Mouse (Mus musculus): ENCODE measurements around the gene Apaf1. TPM values are rescaled to one million over a fixed set of nuclear protein-coding genes. Genes with fewer than 3 reads are reported as not detected.

The Apaf1 gene
- polyA plus RNA-seq, 1 experiment from 2014 or later = 19.3 TPM

- no peak overlapping the region for H3K4me2 ChIP-seq
- no peaks in the 10 kb centered on the region for H3K4me1 ChIP-seq (ENCODE audit: control insufficient read depth, insufficient read depth, low read length)
- peaks cover 12% of the 10 kb centered on the region for H3K36me3 ChIP-seq (ENCODE audit: control insufficient read depth, insufficient read depth, low read length)
- no peak overlapping the region for H3K9ac ChIP-seq (ENCODE audit: low read depth, low read length)
- no peaks in the 10 kb centered on the region for H3K9me3 ChIP-seq (replicated peaks; ENCODE audit: control insufficient read depth, low read length)
- ATAC-seq (replicated peaks; ENCODE audit: insufficient number of reproducible peaks, low FRiP score, low TSS enrichment) = no peak
- no peak overlapping the region for H3K4me3 ChIP-seq (ENCODE audit: low read depth, low read length)
- WGBS (ENCODE audit: insufficient replicate concordance) = 73% methylated on average over 1 of the region's 1 CpGs
- H3K27me3 ChIP-seq (ENCODE audit: control insufficient read depth, insufficient read depth, low read length) = no peaks in the 10 kb centered on the region
- no peak overlapping the region for H3K27ac ChIP-seq (ENCODE audit: low read depth, low read length)
These were observed 10.8 kb downstream of the Apaf1 start for GRCm38 (mm10) chr10:91071768-91072167.

GRCm38 (mm10) chr10:91062355-91062754 lies 20.2 kb downstream of the Apaf1 start:
- no peak for ATAC-seq (replicated peaks; ENCODE audit: insufficient number of reproducible peaks, low FRiP score, low TSS enrichment)
- Histone ChIP-seq H3K4me3 (ENCODE audit: low read depth, low read length) (no peak overlapping the region), H3K27me3 (ENCODE audit: control insufficient read depth, insufficient read depth, low read length) (no peaks in the 10 kb centered on the region), H3K4me2 (no peak overlapping the region), H3K9me3 (replicated peaks; ENCODE audit: control insufficient read depth, low read length) (no peaks in the 10 kb centered on the region), H3K9ac (ENCODE audit: low read depth, low read length) (no peak overlapping the region), H3K4me1 (ENCODE audit: control insufficient read depth, insufficient read depth, low read length) (no peaks in the 10 kb centered on the region), H3K36me3 (ENCODE audit: control insufficient read depth, insufficient read depth, low read length) (peaks cover 14% of the 10 kb centered on the region), H3K27ac (ENCODE audit: low read depth, low read length) (no peak overlapping the region)
- WGBS (ENCODE audit: insufficient replicate concordance) = 88% methylated on average over 6 of the region's 6 CpGs

- ATAC-seq (replicated peaks; ENCODE audit: insufficient number of reproducible peaks, low FRiP score, low TSS enrichment) = no peak
- Histone ChIP-seq H3K36me3 (ENCODE audit: control insufficient read depth, insufficient read depth, low read length) (peaks cover 4% of the 10 kb centered on the region; the same call in 1 of the 2 replicates), H3K9ac (ENCODE audit: low read depth, low read length) (no peak overlapping the region), H3K4me1 (ENCODE audit: control insufficient read depth, insufficient read depth, low read length) (no peaks in the 10 kb centered on the region), H3K27me3 (ENCODE audit: control insufficient read depth, insufficient read depth, low read length) (no peaks in the 10 kb centered on the region), H3K4me3 (ENCODE audit: low read depth, low read length) (no peak overlapping the region), H3K9me3 (replicated peaks; ENCODE audit: control insufficient read depth, low read length) (no peaks in the 10 kb centered on the region), H3K4me2 (no peak overlapping the region), H3K27ac (ENCODE audit: low read depth, low read length) (no peak overlapping the region)
- 37% methylated on average over 5 of the region's 5 CpGs for WGBS (ENCODE audit: insufficient replicate concordance)
These were observed 21.8 kb downstream of the Apaf1 start for GRCm38 (mm10) chr10:91060742-91061141.

GRCm38 (mm10) chr10:91052734-91053133 lies 29.8 kb downstream of the Apaf1 start:
- Histone ChIP-seq H3K4me3 (ENCODE audit: low read depth, low read length) (no peak overlapping the region), H3K27me3 (ENCODE audit: control insufficient read depth, insufficient read depth, low read length) (no peaks in the 10 kb centered on the region), H3K9ac (ENCODE audit: low read depth, low read length) (no peak overlapping the region), H3K36me3 (ENCODE audit: control insufficient read depth, insufficient read depth, low read length) (peaks cover 9% of the 10 kb centered on the region), H3K9me3 (replicated peaks; ENCODE audit: control insufficient read depth, low read length) (no peaks in the 10 kb centered on the region), H3K4me1 (ENCODE audit: control insufficient read depth, insufficient read depth, low read length) (no peaks in the 10 kb centered on the region), H3K4me2 (no peak overlapping the region), H3K27ac (ENCODE audit: low read depth, low read length) (no peak overlapping the region)
- no peak for ATAC-seq (replicated peaks; ENCODE audit: insufficient number of reproducible peaks, low FRiP score, low TSS enrichment)

- Histone ChIP-seq H3K9me3 (replicated peaks; ENCODE audit: control insufficient read depth, low read length) (no peaks in the 10 kb centered on the region), H3K36me3 (ENCODE audit: control insufficient read depth, insufficient read depth, low read length) (peaks cover 9% of the 10 kb centered on the region), H3K4me3 (ENCODE audit: low read depth, low read length) (no peak overlapping the region), H3K4me2 (no peak overlapping the region), H3K27ac (ENCODE audit: low read depth, low read length) (no peak overlapping the region), H3K9ac (ENCODE audit: low read depth, low read length) (no peak overlapping the region), H3K4me1 (ENCODE audit: control insufficient read depth, insufficient read depth, low read length) (no peaks in the 10 kb centered on the region), H3K27me3 (ENCODE audit: control insufficient read depth, insufficient read depth, low read length) (no peaks in the 10 kb centered on the region)
- ATAC-seq (replicated peaks; ENCODE audit: insufficient number of reproducible peaks, low FRiP score, low TSS enrichment) = no peak
- 85% methylated on average over 3 of the region's 3 CpGs for WGBS (ENCODE audit: insufficient replicate concordance)
These were observed 31.4 kb downstream of the Apaf1 start for GRCm38 (mm10) chr10:91051156-91051555.

GRCm38 (mm10) chr10:91049696-91050095 lies 32.9 kb downstream of the Apaf1 start:
- 93% methylated on average over 4 of the region's 4 CpGs for WGBS (ENCODE audit: insufficient replicate concordance)
- no peaks in the 10 kb centered on the region for H3K27me3 ChIP-seq (ENCODE audit: control insufficient read depth, insufficient read depth, low read length)
- H3K4me3 ChIP-seq (ENCODE audit: low read depth, low read length) = no peak overlapping the region
- no peak overlapping the region for H3K9ac ChIP-seq (ENCODE audit: low read depth, low read length)
- no peak overlapping the region for H3K4me2 ChIP-seq
- no peak overlapping the region for H3K27ac ChIP-seq (ENCODE audit: low read depth, low read length)
- H3K36me3 ChIP-seq (ENCODE audit: control insufficient read depth, insufficient read depth, low read length) = peaks cover 3% of the 10 kb centered on the region
- no peaks in the 10 kb centered on the region for H3K9me3 ChIP-seq (replicated peaks; ENCODE audit: control insufficient read depth, low read length)
- ATAC-seq (replicated peaks; ENCODE audit: insufficient number of reproducible peaks, low FRiP score, low TSS enrichment) = no peak
- H3K4me1 ChIP-seq (ENCODE audit: control insufficient read depth, insufficient read depth, low read length) = no peaks in the 10 kb centered on the region

- Histone ChIP-seq H3K4me3 (ENCODE audit: low read depth, low read length) (no peak overlapping the region), H3K4me1 (ENCODE audit: control insufficient read depth, insufficient read depth, low read length) (no peaks in the 10 kb centered on the region), H3K27ac (ENCODE audit: low read depth, low read length) (no peak overlapping the region), H3K4me2 (no peak overlapping the region), H3K27me3 (ENCODE audit: control insufficient read depth, insufficient read depth, low read length) (no peaks in the 10 kb centered on the region), H3K9ac (ENCODE audit: low read depth, low read length) (no peak overlapping the region), H3K9me3 (replicated peaks; ENCODE audit: control insufficient read depth, low read length) (no peaks in the 10 kb centered on the region), H3K36me3 (ENCODE audit: control insufficient read depth, insufficient read depth, low read length) (peaks cover 1% of the 10 kb centered on the region; the same call in 1 of the 2 replicates)
- 30% methylated on average over 8 of the region's 8 CpGs for WGBS (ENCODE audit: insufficient replicate concordance)
- no peak for ATAC-seq (replicated peaks; ENCODE audit: insufficient number of reproducible peaks, low FRiP score, low TSS enrichment)
These were observed 48.6 kb downstream of the Apaf1 start for GRCm38 (mm10) chr10:91033942-91034341.

GRCm38 (mm10) chr10:91032399-91032798 lies 50.2 kb downstream of the Apaf1 start:
- WGBS (ENCODE audit: insufficient replicate concordance) = 12% methylated on average over 4 of the region's 4 CpGs
- Histone ChIP-seq H3K9me3 (replicated peaks; ENCODE audit: control insufficient read depth, low read length) (no peaks in the 10 kb centered on the region), H3K4me2 (no peak overlapping the region), H3K36me3 (ENCODE audit: control insufficient read depth, insufficient read depth, low read length) (no peaks in the 10 kb centered on the region), H3K27ac (ENCODE audit: low read depth, low read length) (no peak overlapping the region), H3K4me1 (ENCODE audit: control insufficient read depth, insufficient read depth, low read length) (no peaks in the 10 kb centered on the region), H3K9ac (ENCODE audit: low read depth, low read length) (no peak overlapping the region), H3K27me3 (ENCODE audit: control insufficient read depth, insufficient read depth, low read length) (no peaks in the 10 kb centered on the region), H3K4me3 (ENCODE audit: low read depth, low read length) (no peak overlapping the region)
- no peak for ATAC-seq (replicated peaks; ENCODE audit: insufficient number of reproducible peaks, low FRiP score, low TSS enrichment)

- H3K9me3 ChIP-seq (replicated peaks; ENCODE audit: control insufficient read depth, low read length) = no peaks in the 10 kb centered on the region
- H3K4me2 ChIP-seq = no peak overlapping the region
- no peak for ATAC-seq (replicated peaks; ENCODE audit: insufficient number of reproducible peaks, low FRiP score, low TSS enrichment)
- H3K36me3 ChIP-seq (ENCODE audit: control insufficient read depth, insufficient read depth, low read length) = no peaks in the 10 kb centered on the region
- H3K27me3 ChIP-seq (ENCODE audit: control insufficient read depth, insufficient read depth, low read length) = no peaks in the 10 kb centered on the region
- no peaks in the 10 kb centered on the region for H3K4me1 ChIP-seq (ENCODE audit: control insufficient read depth, insufficient read depth, low read length)
- WGBS (ENCODE audit: insufficient replicate concordance) = 85% methylated on average over 9 of the region's 9 CpGs
- no peak overlapping the region for H3K9ac ChIP-seq (ENCODE audit: low read depth, low read length)
- no peak overlapping the region for H3K27ac ChIP-seq (ENCODE audit: low read depth, low read length)
- H3K4me3 ChIP-seq (ENCODE audit: low read depth, low read length) = no peak overlapping the region
These were observed 51.4 kb downstream of the Apaf1 start for GRCm38 (mm10) chr10:91031176-91031575.

All from heart, embryonic 11.5 days (tissue).